Mouse (Mus musculus) spleen, postnatal 10 days (tissue): Measurements from ENCODE around the gene Trim29.

Experiments
- DNase-seq, 2 experiments: peaks; one replicate each; pipeline ENCODE4 v3.0.0; 2021 to 2022; ENCODE audit warnings: low spot score in 2 of 2

The Trim29 gene

GRCm38 (mm10) chr9:43384400-43384799, 73.8 kb downstream of the Trim29 start:
- DNase-seq, result no peak
